Mouse (Mus musculus) ovary, postnatal 10 days (tissue): ENCODE results near the gene Mrps22.
A peak's percentile ranks its signal among the peaks of the same experiment; 100 is the strongest.

Experiments used
- DNase-seq: peaks from one replicate; pipeline ENCODE4 v3.0.0; 2022; ENCODE audit warnings: low spot score

Gene Mrps22

GRCm38 (mm10) chr9:98601156-98601836 is at the start of gene Mrps22:
TSS of gene Mrps22 (minus strand) at chr9:98601660.
- DNase-seq: peak; percentile 41

GRCm38 (mm10) chr9:98650547-98650946 is 49.1 kb upstream of the Mrps22 start:
- no peak for DNase-seq

GRCm38 (mm10) chr9:98647418-98647817 is 46.0 kb upstream of the Mrps22 start:
- no peak for DNase-seq

GRCm38 (mm10) chr9:98645750-98646149 is 44.3 kb upstream of the Mrps22 start:
- DNase-seq: no peak

GRCm38 (mm10) chr9:98642126-98642525 is 40.7 kb upstream of the Mrps22 start:
- no peak for DNase-seq

GRCm38 (mm10) chr9:98633287-98634162 is 32.1 kb upstream of the Mrps22 start:
- no peak for DNase-seq

GRCm38 (mm10) chr9:98628480-98628879 is 27.0 kb upstream of the Mrps22 start:
- DNase-seq: no peak

- DNase-seq: no peak
Observed at GRCm38 (mm10) chr9:98604896-98605295, 3.4 kb upstream of the Mrps22 start.

- DNase-seq: no peak
Observed at GRCm38 (mm10) chr9:98601837-98602359, 438 bp upstream of the Mrps22 start.

- DNase-seq: no peak
Observed at GRCm38 (mm10) chr9:98600094-98600493, 1.4 kb downstream of the Mrps22 start.

GRCm38 (mm10) chr9:98583852-98584251 is 17.6 kb downstream of the Mrps22 start:
- no peak for DNase-seq

GRCm38 (mm10) chr9:98563137-98564126 is 38.0 kb downstream of the Mrps22 start, which contains the start of gene Copb2:
TSS of gene Copb2 (plus strand) at chr9:98563721.
- DNase-seq: peak; percentile 98

GRCm38 (mm10) chr9:98544042-98544441 is 57.4 kb downstream of the Mrps22 start:
- no peak for DNase-seq
